Mouse (Mus musculus): ENCODE results near the gene Atpif1.

The Atpif1 gene

DNA sequence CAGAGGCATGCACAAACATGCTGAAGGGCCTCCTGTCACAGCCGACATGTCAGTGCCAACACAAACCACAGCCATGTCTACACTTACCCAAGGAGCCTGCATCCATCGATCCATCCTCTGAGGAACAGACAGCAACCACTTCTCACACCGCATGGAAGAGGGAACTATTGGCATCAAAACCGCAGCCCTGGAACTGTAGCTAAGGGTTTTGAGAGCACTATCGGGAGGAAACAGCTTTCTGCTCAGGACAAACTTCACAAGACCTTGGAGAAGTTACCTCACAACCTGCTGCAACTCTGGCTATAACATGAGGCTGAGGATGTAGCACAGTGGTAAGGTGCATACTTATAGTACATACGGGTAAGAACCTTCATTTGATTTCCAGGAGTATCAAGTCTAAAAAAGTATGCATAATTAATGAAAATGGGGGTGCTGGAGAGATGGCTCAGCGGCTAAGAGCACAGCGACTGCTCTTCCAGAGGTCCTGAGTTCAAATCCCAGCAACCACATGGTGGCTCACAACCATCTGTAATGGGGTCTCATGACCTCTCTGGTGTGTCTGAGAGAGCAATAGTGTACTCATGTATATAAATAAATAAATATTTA, 5.4 kb downstream of the Atpif1 start:
- 84% methylated on average over 8 of the region's 8 CpGs for WGBS

DNA sequence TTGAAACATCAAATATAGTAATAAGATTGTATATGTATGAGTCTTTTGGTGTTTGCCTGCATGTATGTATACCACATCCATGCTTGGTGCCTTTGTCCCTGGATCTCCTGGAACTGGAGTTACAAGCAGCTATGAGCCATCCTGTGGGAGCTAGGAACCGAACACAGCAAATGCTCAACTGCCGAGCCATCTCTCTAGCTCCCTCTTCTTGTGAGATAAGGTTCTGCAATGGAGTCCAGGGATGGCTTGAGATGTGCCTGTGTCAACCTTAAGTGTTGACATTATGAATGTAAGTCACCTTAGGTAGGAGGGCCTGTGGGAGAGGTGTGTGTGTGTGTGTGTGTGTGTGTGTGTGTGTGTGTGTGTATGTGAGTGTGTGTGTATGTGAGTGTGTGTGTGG, 6.8 kb downstream of the Atpif1 start:
- WGBS = 57% methylated on average over 2 of the region's 2 CpGs

DNA sequence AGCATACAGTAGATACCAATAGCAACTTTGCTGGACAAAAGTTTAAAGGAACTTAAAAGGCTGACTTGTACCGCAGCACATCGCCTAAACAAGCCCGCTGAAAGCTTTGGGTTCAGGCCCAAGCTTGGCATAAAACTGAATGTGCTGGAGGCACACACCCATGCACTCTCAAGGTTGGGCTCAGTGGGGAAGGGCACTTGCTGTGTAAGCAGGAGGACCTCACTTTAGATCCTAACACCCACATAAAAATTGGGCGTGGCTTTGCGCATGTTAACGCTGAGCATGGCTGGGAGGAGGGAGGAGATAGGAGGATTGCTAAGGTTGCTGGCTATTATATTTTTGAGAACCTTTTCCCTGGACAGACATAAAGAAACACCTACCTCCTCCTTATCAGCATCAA, 8.7 kb downstream of the Atpif1 start:
- 35% methylated on average over 6 of the region's 6 CpGs for WGBS

DNA sequence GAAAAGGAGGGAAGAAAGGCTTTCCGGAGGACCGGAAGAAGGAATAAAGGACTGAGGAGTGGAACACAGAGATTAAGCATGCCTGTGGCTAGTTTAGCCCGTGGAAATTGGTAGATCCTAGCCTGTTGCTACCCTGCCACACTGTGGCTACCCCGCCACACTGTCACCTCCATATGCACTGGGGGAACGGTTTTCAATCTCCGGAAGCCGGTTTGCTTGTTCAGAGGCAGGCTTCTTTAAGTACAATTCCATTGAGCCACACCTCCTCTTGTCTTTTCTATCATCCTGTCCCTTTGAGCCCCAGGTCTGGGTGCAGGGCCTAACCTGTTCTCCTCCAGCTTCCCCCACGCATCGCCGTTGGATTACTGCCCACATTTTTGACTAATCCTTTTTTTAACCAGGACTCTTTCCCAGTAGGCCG, 9.1 kb downstream of the Atpif1 start:
- 34% methylated on average over 11 of the region's 11 CpGs for WGBS

DNA sequence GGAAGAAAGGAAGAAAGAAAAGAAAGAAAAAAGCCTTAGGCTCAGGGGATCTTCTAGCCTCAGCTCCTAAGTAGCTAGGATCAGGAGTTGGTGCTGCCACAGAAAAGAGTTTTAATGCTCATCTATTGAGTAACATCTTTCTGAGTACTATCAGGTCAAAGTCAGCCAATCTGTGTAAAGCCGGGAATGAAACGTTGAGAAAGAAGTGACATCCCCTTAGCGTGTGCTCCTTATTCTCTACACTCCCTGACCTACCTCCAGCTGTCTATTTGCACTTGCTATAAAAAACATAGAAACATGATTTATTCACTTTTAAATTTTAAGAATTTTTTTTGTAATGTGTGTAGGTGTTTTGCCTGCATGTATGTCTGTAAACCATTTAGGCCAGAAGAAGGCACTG, 14.3 kb downstream of the Atpif1 start:
- WGBS = 87% methylated on average over 3 of the region's 3 CpGs

DNA sequence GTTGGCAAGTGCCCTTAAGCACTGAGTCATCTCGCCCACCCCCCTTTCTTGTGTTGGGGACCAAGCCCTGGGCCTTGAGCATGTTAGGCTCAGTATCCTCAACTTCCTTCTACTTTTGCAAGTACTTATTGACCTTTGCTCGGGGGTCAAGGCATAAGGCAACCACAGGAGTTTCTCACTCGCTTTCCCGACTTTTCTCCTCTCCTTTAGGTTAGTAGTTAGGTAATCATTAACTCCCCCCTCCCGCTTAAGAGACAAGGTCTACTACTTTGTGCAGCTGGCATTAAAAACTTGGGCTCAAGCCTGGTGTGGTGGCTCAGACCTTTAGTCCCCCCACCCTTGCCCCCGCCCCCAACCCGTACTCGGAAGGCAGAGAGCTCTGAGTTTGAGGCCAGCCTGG, 15.4 kb downstream of the Atpif1 start:
- 88% methylated on average over 8 of the region's 8 CpGs for WGBS

DNA sequence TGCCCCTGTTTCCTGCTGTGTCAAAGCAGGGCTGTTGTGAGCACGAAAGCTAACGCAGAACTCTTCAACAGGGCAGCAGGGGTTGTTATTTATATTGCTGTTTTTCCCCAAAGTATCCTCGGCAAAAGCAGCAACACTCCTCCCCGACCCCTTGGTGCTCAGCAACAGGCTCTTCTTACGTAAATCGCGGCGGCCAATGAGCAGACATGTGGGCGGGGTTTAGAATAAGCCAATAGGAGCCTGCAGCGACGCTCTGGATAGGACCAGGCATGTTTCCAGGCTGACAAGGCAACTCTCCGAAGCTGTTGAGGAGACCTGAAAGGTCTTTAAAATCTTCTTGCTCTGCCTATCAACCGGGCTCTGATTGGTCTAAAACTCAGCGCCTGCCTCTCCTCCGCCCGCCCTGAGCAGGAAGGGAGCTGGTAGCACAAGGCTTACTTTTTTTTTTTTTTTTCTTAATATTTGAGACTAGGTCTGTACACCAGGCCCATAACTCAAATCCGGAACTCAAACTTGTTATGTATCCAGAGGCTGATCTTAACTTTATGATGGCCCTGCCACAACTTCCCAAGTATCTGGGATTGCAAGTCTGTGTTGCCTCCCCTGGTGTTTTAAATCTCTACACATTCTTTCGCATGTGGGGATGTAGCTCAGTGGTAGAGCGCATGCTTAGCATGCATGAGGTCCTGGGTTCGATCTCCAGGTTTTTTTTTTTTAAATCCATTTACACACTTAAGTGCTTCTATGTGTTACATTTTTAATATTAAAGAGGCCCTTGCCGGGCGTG, 17.9 kb downstream of the Atpif1 start:
- WGBS = 20% methylated on average over 22 of the region's 22 CpGs

DNA sequence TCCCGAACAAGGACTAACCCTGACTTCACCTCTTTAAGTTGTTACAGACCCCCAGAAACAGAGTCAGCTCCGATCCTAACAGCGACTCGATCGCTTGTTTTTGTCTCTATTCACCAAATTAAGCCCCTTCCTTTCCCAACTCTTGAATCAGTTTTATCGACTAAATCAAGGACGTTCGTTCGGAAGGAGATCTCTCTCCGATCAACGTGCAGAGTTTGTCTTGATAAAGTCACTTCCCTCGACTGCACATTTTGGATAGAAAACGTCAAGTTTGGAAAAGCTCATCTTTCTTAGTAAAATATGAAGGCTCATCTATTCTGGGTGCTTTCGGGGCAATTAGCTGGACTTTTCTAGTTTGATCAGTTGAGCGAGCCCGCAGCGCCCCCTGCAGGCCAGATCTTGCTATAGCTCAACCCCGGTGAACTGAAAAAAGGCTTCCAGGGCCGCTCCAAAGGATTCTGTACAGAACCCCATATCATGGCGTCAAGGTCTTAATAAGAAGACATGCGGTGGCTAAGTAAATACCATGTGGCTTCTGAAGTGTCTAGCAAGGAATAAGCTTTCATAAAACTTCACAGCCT, 18.8 kb downstream of the Atpif1 start:
- WGBS = under 1% methylated on average over 21 of the region's 21 CpGs

DNA sequence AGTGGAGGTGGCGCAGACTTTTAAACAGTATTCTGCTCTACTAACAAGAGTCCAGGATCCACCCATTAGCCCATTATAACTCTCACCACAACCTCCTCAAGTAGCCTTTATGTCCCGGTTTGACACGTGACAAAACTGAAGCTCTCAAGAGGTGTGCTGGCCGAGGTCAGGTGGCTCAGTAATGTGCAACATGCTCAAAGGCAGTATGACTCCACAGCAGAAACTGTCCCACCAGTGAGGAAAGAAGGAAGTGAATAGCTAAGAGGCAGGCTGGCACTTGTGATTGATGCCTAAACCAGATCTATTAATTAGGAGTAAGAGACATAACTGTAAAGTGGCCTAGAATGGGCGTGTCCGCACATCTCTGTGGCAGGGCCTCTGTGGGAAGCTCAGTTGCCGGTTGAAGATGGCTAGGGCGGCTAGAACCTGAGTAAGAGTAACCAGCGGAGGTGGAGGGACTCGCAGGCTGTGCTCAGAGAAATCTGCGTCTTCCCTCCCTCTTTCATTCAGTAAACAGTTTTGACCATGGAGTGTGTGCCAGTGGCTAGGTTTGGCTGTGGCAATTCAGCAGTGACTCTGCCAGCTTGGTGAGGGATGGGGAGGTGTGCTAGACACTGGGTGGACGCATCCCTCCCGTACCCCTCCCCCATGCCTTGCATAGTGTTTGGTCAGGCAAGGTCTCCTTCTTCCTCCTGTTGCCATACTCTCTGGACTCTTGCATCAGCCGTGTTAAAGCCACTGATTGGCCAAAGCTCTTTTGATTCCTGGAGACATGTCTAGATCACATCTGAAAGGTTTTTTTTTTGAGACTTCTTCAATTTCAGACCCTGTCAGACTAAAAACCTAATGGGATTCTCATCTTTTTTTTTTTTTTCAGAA, 19.8 kb downstream of the Atpif1 start:
- WGBS = 43% methylated on average over 14 of the region's 14 CpGs

DNA sequence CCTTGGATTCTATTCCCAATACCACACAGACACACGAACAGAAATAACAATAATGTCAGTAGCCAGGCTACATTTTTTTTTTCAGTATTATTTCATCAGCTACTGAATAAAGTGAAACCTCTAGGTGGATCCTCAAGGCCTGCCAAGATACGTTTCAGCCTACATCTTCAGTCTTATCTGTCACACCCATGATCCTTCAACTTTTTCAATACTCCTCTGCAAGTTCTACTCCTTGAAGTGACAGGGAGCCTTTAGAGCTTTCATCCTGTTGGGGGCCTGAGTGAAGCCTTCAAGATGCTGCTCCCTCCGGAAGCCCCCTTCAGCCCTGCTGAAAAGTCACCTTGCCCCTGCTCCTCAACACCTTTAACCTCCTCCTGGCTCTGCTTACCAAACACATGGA, 21.4 kb downstream of the Atpif1 start:
- 90% methylated on average over 3 of the region's 3 CpGs for WGBS

DNA sequence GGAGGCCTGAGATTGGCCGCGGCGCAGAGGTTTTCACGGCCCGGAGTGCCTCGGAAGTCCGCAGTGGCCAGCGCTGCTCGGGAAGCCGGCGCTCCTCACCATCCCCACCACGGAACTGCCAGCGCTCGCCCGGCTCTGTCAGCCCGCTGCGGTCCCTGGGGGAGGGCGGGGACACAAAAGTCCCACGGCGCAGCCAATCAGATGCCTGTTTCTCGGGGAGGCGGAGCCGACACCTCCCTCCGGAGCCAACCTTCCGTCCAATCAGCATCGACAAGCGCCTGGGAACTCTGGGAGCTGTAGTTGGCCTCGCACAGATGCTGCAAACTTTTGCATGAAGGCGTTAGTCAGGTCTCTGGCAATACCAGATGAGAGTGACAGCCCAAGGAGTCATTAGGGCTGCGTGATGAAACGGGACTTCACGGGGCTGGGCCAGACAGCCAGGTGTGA, 23.1 kb downstream of the Atpif1 start, which contains the start of gene Sesn2:
Sesn2 (minus strand) TSS at position 150 of the 447 bp plus-strand sequence.
- WGBS = under 1% methylated on average over 31 of the region's 32 CpGs

DNA sequence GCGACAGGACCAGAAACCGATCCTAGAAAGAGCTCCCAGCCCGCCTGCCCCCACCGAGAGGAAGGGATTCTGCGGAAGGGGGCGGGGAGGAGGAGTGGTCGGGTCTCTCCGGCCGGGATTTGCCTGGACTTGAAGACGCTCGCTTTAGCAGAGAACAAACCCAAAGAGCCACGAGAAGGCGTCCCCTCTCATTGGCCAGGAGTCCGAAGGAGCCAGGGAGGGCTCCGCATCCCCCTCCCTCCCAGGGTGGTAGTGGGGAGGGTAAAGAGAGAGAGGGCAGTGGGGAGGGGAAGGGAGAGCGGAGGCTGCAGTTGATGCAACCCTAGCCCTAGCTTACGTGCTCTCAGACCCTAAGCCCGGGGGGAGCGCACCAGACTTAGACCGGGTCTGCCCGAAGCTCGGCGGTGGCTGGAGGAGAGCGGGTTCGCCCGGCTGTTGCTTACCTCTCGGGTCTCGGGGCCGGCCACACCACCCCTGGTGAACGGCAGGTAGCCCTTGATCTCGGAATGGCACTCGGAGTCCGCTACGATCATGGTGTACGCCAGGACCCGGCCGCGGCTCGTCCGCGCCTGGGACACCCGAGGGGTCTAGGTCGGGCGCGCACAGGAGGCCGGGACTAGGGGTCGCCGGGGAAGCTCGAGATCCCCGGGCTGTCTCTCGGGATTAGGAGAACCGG, 23.7 kb downstream of the Atpif1 start:
- under 1% methylated on average over 52 of the region's 52 CpGs for WGBS

DNA sequence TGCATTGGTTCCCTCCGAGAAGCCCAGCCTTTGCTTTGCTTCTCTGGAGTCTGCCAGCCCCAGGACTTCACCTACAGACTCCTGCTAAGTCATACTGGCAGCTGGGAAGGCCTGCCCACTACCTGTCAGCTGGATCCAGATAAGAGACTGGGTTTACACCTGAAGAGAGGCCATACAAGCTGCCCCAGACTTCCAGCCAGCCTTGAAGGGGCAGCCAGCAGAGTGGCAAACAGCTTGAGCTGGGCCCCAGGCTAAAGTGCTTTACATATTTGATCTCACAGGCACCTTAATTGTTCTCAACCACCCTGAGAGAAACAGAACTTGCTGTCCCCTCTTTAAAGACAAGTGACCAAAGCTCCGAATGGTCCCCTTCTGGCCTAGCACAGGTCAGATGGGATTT, 26.2 kb downstream of the Atpif1 start:
- 84% methylated on average over 2 of the region's 2 CpGs for WGBS

DNA sequence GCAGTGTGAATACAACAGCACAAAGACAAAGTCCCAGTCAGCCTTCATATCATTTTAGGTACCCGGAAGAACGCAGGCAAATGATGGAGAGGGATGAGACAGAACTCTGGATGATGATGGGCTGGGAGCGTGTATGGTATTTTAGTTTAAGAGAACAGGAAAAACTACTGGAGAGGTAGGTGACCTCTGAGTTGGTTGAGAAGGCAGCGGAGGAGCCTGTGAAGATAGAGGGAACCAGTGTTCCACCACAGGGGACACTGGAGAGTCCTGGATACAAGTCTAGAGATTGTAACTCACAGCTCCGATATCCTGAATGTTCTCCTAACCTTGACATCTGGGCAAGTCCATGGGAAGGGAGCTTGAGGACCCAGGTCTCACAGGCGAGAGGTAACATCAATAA, 27.2 kb downstream of the Atpif1 start:
- 94% methylated on average over 6 of the region's 6 CpGs for WGBS

DNA sequence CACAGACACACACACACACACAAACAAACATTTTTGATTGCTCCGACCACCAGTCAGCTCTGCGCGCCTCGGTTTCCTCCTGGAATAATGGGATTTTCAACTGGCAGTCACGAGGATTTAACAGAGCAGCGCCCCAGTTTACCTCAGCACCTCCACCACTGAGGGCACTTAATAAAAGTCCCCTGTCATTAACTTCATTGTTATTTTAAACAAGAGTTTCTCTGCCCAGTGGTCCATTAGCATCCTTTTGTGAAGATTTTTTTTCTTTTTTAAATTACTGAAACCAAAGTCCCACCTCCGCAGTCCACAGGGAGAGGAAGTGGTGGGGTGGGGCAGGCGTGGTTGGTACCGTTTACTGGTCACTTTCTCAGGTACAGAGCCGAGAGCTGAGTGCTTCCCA, 27.7 kb downstream of the Atpif1 start:
- 76% methylated on average over 10 of the region's 10 CpGs for WGBS

DNA sequence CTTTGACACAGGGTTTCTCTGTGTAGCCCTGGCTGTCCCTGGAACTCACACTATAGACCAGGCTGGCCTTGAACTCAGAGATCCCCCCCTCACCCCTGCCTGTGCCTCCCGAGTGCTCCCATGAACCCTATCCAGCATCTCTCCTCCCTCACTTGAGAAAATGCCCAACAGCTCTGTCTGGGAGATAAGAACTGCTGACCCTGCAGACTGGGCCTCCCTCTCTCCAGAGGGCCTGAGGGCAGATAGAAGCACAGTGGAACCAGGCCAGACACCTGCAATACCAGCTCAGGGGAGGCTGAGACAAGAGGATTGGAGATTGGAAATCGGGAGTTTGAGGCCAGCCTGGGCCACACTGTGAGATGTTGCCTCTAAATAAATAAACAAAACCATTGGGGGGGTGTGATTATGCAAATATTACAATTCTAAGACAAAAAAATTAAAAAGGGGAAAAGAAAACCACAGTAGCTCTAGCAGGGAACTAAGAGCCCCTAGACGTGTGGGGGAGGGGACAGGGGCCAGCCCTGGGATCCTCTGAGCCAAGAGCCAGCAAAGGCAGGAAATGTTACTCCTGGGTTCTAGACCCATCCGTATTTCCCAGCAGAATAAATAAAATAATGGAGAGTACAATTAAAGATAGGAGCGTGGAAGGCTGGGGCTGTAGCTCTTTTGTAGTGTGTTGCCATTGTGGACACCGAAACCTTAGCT, 28.3 kb downstream of the Atpif1 start:
- 81% methylated on average over 6 of the region's 6 CpGs for WGBS

DNA sequence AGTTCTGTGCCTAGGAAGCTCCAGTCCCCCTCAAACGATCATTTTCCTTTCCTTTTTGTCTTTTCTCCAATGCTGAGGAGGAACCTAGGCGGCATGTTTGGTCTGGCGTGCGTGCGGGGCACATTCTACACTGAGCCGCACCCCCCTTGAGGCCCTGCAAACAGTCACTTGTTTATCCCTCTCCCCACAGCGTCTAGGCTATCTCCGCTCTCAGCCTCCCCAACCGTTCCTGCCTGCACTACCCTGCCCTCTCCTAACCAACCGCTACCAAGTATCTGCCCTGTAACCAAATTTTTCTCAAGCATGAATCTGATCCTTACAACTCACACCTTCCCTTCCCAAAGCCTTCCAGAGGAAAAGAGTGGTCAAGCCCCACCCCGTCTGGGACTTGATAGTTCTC, 30.1 kb downstream of the Atpif1 start:
- WGBS = 89% methylated on average over 11 of the region's 11 CpGs

DNA sequence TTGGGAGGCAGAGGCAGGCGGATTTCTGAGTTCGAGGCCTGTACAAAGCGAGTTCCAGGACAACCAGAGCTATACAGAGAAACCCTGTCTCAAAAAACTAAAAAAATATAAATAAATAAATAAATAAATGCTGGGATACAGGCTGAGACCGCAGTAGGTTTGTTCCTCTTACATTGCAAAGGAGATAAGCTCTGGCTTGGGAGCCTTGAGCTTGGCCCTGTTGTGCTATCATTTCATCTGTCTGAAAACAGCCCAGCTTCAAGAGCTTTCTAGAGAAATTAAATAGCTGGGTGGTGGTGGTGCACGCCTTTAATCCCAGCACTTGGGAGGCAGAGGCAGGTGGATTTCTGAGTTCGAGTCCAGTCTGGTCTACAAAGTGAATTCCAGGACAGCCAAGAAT, 31.8 kb downstream of the Atpif1 start:
- 98% methylated on average over 6 of the region's 6 CpGs for WGBS

DNA sequence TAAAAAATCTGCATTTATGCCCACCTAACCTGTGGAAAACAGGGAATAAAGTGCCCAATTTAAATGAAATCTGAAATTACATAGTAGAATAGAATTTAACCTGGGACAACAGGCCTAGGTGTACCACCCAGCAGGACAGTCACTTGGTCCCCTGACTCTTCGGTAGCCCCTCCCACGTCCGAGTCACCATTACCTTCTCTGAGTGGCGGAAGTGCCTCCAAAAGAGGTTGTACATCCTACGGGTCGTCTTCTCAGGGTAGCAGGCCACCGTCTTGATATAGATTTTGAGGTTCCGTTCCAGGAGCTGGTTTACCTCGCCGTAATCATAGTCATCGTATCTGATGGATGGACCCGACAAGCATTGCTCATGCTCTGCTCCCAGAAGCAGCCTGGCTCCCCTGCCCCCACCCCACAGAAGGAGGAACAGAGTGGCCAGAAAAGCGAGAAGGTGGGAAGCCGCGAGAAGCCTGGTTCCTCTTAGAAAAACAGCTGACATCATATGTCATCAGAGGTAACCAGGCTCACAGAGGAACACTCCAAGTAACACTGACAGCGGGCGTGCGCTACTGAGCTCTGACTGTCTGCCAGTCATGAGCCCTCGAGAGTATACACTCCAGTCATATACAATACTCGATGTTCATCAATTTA, 39.1 kb downstream of the Atpif1 start:
- WGBS = 79% methylated on average over 20 of the region's 20 CpGs

Measured in cerebral cortex, adult 2 months (tissue).